Mouse (Mus musculus): ENCODE data around the gene Tctex1d1. TPM values are rescaled to one million over a fixed set of nuclear protein-coding genes. Genes with fewer than 3 reads are reported as not detected.

The Tctex1d1 gene
- 0.44 and 1.2 TPM in 2 replicates for polyA plus RNA-seq (2014; fragmentation: Nextera tagmentation; extraction: Ambion mirVana)

- peak within 1 kb of the TSS; percentile 26; the same call in 1 of the 2 replicates for H3K9ac ChIP-seq (ENCODE audit: low read length)
- H3K4me2 ChIP-seq (ENCODE audit: low read depth), result peak within 1 kb of the TSS; percentile 63
- peak within 1 kb of the TSS; percentile 28 for H3K4me3 ChIP-seq (ENCODE audit: low read depth, low read length)
- peak; percentile 46 for DNase-seq (ENCODE audit: low spot score)
- H3K9me3 ChIP-seq (ENCODE audit: control insufficient read depth, low read length), result no peaks in the 10 kb centered on the region
- H3K27ac ChIP-seq (ENCODE audit: low read depth, low read length), result no peak within 1 kb of the TSS
- peak; percentile 16; the same call in 1 of the 2 replicates for ATAC-seq (ENCODE audit: insufficient read depth, low FRiP score, low TSS enrichment)
- peaks cover 2% of the 10 kb centered on the region; the same call in 1 of the 2 replicates for H3K27me3 ChIP-seq (ENCODE audit: control insufficient read depth, insufficient read depth, low read length)
- WGBS, result 4% methylated on average over 13 of the region's 13 CpGs
- H3K4me1 ChIP-seq (ENCODE audit: control insufficient read depth, insufficient read depth, low read length), result peaks cover 6% of the 10 kb centered on the region; the same call in 1 of the 2 replicates
- no peaks in the 10 kb centered on the region for H3K36me3 ChIP-seq (ENCODE audit: control insufficient read depth, insufficient read depth, low read length)
Observed at GRCm38 (mm10) chr4:102978440-102978839, at the start of gene Tctex1d1. Gene Tctex1d1 (plus strand): TSS chr4:102978606.

DNA sequence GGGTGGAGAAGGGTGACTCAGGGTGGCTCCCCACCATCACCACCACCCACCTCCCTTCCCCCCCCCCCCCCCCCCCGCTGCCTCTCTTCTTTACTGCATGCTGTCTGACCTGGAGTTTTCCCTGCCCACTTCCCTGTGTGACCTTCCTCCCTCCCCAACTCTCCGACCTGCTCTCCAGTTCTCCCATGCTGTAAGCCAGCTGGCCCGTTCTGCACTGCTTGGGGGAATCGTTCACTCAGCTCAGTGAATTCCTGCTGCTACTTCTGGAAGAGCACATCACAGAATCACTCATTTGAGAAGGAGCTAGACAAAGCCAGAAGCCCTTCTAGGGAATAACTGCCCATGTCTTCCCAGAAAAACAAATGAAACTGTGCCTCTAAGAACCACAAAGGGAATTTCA is 48.9 kb upstream of the Tctex1d1 start:
- Histone ChIP-seq H3K36me3 (ENCODE audit: control insufficient read depth, insufficient read depth, low read length) (no peaks in the 10 kb centered on the region), H3K27me3 (ENCODE audit: control insufficient read depth, insufficient read depth, low read length) (no peaks in the 10 kb centered on the region), H3K4me3 (ENCODE audit: low read depth, low read length) (no peak overlapping the region), H3K4me1 (ENCODE audit: control insufficient read depth, insufficient read depth, low read length) (no peaks in the 10 kb centered on the region), H3K4me2 (ENCODE audit: low read depth) (no peak overlapping the region), H3K9ac (ENCODE audit: low read length) (no peak overlapping the region), H3K9me3 (ENCODE audit: control insufficient read depth, low read length) (no peaks in the 10 kb centered on the region), H3K27ac (ENCODE audit: low read depth, low read length) (no peak overlapping the region)
- 40% methylated on average over 3 of the region's 4 CpGs for WGBS
- DNase-seq (ENCODE audit: low spot score), result no peak
- no peak for ATAC-seq (ENCODE audit: insufficient read depth, low FRiP score, low TSS enrichment)

- H3K4me2 ChIP-seq (ENCODE audit: low read depth), result no peak overlapping the region
- DNase-seq (ENCODE audit: low spot score) (no peak), ATAC-seq (ENCODE audit: insufficient read depth, low FRiP score, low TSS enrichment) (no peak)
- no peaks in the 10 kb centered on the region for H3K9me3 ChIP-seq (ENCODE audit: control insufficient read depth, low read length)
- H3K4me3 ChIP-seq (ENCODE audit: low read depth, low read length), result no peak overlapping the region
- WGBS, result 81% methylated on average over 7 of the region's 7 CpGs
- no peaks in the 10 kb centered on the region for H3K36me3 ChIP-seq (ENCODE audit: control insufficient read depth, insufficient read depth, low read length)
- H3K27ac ChIP-seq (ENCODE audit: low read depth, low read length), result no peak overlapping the region
- H3K9ac ChIP-seq (ENCODE audit: low read length), result no peak overlapping the region
- no peaks in the 10 kb centered on the region for H3K27me3 ChIP-seq (ENCODE audit: control insufficient read depth, insufficient read depth, low read length)
- no peaks in the 10 kb centered on the region for H3K4me1 ChIP-seq (ENCODE audit: control insufficient read depth, insufficient read depth, low read length)
Observed at GRCm38 (mm10) chr4:102930679-102931078, 47.7 kb upstream of the Tctex1d1 start.

- Histone ChIP-seq H3K4me3 (ENCODE audit: low read depth, low read length) (no peak overlapping the region), H3K36me3 (ENCODE audit: control insufficient read depth, insufficient read depth, low read length) (no peaks in the 10 kb centered on the region), H3K27ac (ENCODE audit: low read depth, low read length) (no peak overlapping the region), H3K4me1 (ENCODE audit: control insufficient read depth, insufficient read depth, low read length) (no peaks in the 10 kb centered on the region), H3K4me2 (ENCODE audit: low read depth) (no peak overlapping the region), H3K9ac (ENCODE audit: low read length) (no peak overlapping the region), H3K27me3 (ENCODE audit: control insufficient read depth, insufficient read depth, low read length) (no peaks in the 10 kb centered on the region), H3K9me3 (ENCODE audit: control insufficient read depth, low read length) (no peaks in the 10 kb centered on the region)
- no peak for DNase-seq (ENCODE audit: low spot score)
- ATAC-seq (ENCODE audit: insufficient read depth, low FRiP score, low TSS enrichment), result no peak
- 84% methylated on average over 3 of the region's 3 CpGs for WGBS
Observed at GRCm38 (mm10) chr4:102940266-102940665, 38.1 kb upstream of the Tctex1d1 start.

DNA sequence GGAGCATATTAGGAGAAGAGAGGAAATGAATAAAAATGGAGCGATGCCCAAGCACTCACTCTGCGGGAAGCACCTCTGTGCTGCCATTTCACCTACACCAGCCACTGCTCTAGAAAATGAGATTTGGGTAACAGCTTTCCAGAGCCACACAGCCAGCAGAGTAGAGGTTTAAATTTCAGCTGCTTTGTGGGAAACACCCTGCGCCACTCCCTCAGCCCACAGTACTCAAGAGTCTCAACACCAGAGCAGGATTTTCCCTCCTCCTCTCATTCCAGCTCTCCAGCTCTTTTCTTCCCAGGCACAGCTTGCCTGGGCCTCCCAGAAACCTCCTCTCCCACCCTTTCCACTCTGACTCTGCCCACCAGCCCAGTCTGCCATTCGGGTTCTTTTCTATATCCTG is 37.7 kb upstream of the Tctex1d1 start:
- H3K9ac ChIP-seq (ENCODE audit: low read length), result no peak overlapping the region
- ATAC-seq (ENCODE audit: insufficient read depth, low FRiP score, low TSS enrichment), result no peak
- no peak for DNase-seq (ENCODE audit: low spot score)
- 89% methylated on average over 4 of the region's 4 CpGs for WGBS
- H3K4me2 ChIP-seq (ENCODE audit: low read depth), result no peak overlapping the region
- no peaks in the 10 kb centered on the region for H3K27me3 ChIP-seq (ENCODE audit: control insufficient read depth, insufficient read depth, low read length)
- H3K4me3 ChIP-seq (ENCODE audit: low read depth, low read length), result no peak overlapping the region
- no peaks in the 10 kb centered on the region for H3K4me1 ChIP-seq (ENCODE audit: control insufficient read depth, insufficient read depth, low read length)
- no peaks in the 10 kb centered on the region for H3K36me3 ChIP-seq (ENCODE audit: control insufficient read depth, insufficient read depth, low read length)
- no peaks in the 10 kb centered on the region for H3K9me3 ChIP-seq (ENCODE audit: control insufficient read depth, low read length)
- no peak overlapping the region for H3K27ac ChIP-seq (ENCODE audit: low read depth, low read length)

- Histone ChIP-seq H3K4me3 (ENCODE audit: low read depth, low read length) (no peak overlapping the region), H3K4me2 (ENCODE audit: low read depth) (no peak overlapping the region), H3K9me3 (ENCODE audit: control insufficient read depth, low read length) (no peaks in the 10 kb centered on the region), H3K27me3 (ENCODE audit: control insufficient read depth, insufficient read depth, low read length) (no peaks in the 10 kb centered on the region), H3K27ac (ENCODE audit: low read depth, low read length) (no peak overlapping the region), H3K36me3 (ENCODE audit: control insufficient read depth, insufficient read depth, low read length) (no peaks in the 10 kb centered on the region), H3K9ac (ENCODE audit: low read length) (no peak overlapping the region), H3K4me1 (ENCODE audit: control insufficient read depth, insufficient read depth, low read length) (no peaks in the 10 kb centered on the region)
- WGBS, result 89% methylated on average over 6 of the region's 6 CpGs
- DNase-seq (ENCODE audit: low spot score) (no peak), ATAC-seq (ENCODE audit: insufficient read depth, low FRiP score, low TSS enrichment) (no peak)
Observed at GRCm38 (mm10) chr4:102944325-102944724, 34.1 kb upstream of the Tctex1d1 start.

- no peak overlapping the region for H3K9ac ChIP-seq (ENCODE audit: low read length)
- H3K9me3 ChIP-seq (ENCODE audit: control insufficient read depth, low read length), result no peaks in the 10 kb centered on the region
- 69% methylated on average over 2 of the region's 2 CpGs for WGBS
- H3K4me2 ChIP-seq (ENCODE audit: low read depth), result no peak overlapping the region
- no peaks in the 10 kb centered on the region for H3K36me3 ChIP-seq (ENCODE audit: control insufficient read depth, insufficient read depth, low read length)
- no peak overlapping the region for H3K27ac ChIP-seq (ENCODE audit: low read depth, low read length)
- no peak for ATAC-seq (ENCODE audit: insufficient read depth, low FRiP score, low TSS enrichment)
- no peak overlapping the region for H3K4me3 ChIP-seq (ENCODE audit: low read depth, low read length)
- DNase-seq (ENCODE audit: low spot score), result no peak
- no peaks in the 10 kb centered on the region for H3K27me3 ChIP-seq (ENCODE audit: control insufficient read depth, insufficient read depth, low read length)
- no peaks in the 10 kb centered on the region for H3K4me1 ChIP-seq (ENCODE audit: control insufficient read depth, insufficient read depth, low read length)
Observed at GRCm38 (mm10) chr4:102952476-102952875, 25.9 kb upstream of the Tctex1d1 start.

GRCm38 (mm10) chr4:102955294-102955956 is 23.0 kb upstream of the Tctex1d1 start:
- Histone ChIP-seq H3K9me3 (ENCODE audit: control insufficient read depth, low read length) (no peaks in the 10 kb centered on the region), H3K9ac (ENCODE audit: low read length) (no peak overlapping the region), H3K27ac (ENCODE audit: low read depth, low read length) (no peak overlapping the region), H3K36me3 (ENCODE audit: control insufficient read depth, insufficient read depth, low read length) (no peaks in the 10 kb centered on the region), H3K27me3 (ENCODE audit: control insufficient read depth, insufficient read depth, low read length) (no peaks in the 10 kb centered on the region), H3K4me2 (ENCODE audit: low read depth) (no peak overlapping the region), H3K4me1 (ENCODE audit: control insufficient read depth, insufficient read depth, low read length) (no peaks in the 10 kb centered on the region), H3K4me3 (ENCODE audit: low read depth, low read length) (no peak overlapping the region)
- WGBS, result 75% methylated on average over 17 of the region's 17 CpGs
- ATAC-seq (ENCODE audit: insufficient read depth, low FRiP score, low TSS enrichment) (no peak), DNase-seq (ENCODE audit: low spot score) (no peak)

- Histone ChIP-seq H3K4me2 (ENCODE audit: low read depth) (no peak overlapping the region), H3K27me3 (ENCODE audit: control insufficient read depth, insufficient read depth, low read length) (no peaks in the 10 kb centered on the region), H3K4me1 (ENCODE audit: control insufficient read depth, insufficient read depth, low read length) (no peaks in the 10 kb centered on the region), H3K27ac (ENCODE audit: low read depth, low read length) (no peak overlapping the region), H3K9ac (ENCODE audit: low read length) (no peak overlapping the region), H3K4me3 (ENCODE audit: low read depth, low read length) (no peak overlapping the region), H3K9me3 (ENCODE audit: control insufficient read depth, low read length) (no peaks in the 10 kb centered on the region), H3K36me3 (ENCODE audit: control insufficient read depth, insufficient read depth, low read length) (no peaks in the 10 kb centered on the region)
- ATAC-seq (ENCODE audit: insufficient read depth, low FRiP score, low TSS enrichment) (no peak), DNase-seq (ENCODE audit: low spot score) (no peak)
- 84% methylated on average over 5 of the region's 5 CpGs for WGBS
Observed at GRCm38 (mm10) chr4:102959409-102959808, 19.0 kb upstream of the Tctex1d1 start.

Data from neural tube, embryonic 11.5 days (tissue).